Mouse (Mus musculus): ENCODE data around the gene Fam89b. TPM values are rescaled to one million over a fixed set of nuclear protein-coding genes. Genes with fewer than 3 reads are reported as not detected.
A peak's percentile ranks its signal among the peaks of the same experiment; 100 is the strongest.

Gene Fam89b
- polyA plus RNA-seq, 1 experiment from 2014 or later: 233 TPM

GRCm38 (mm10) chr19:5710068-5710467 is 19.4 kb downstream of the Fam89b start:
- Histone ChIP-seq H3K36me3 (ENCODE audit: control insufficient read depth, insufficient read depth, low read length) (peaks cover 85% of the 10 kb centered on the region), H3K27ac (ENCODE audit: low read depth, low read length) (no peak overlapping the region), H3K9me3 (replicated peaks; ENCODE audit: control insufficient read depth, low read length) (no peaks in the 10 kb centered on the region), H3K27me3 (replicated peaks; ENCODE audit: control insufficient read depth, insufficient read depth, low read length) (no peaks in the 10 kb centered on the region), H3K4me1 (ENCODE audit: control insufficient read depth, insufficient read depth, low read length) (no peaks in the 10 kb centered on the region), H3K9ac (ENCODE audit: low read length) (no peak overlapping the region), H3K4me2 (ENCODE audit: low read length) (no peak overlapping the region), H3K4me3 (ENCODE audit: low read depth, low read length) (no peak overlapping the region)
- ATAC-seq (no peak), DNase-seq (ENCODE audit: low spot score) (no peak)
- WGBS: 97% methylated on average over 6 of the region's 6 CpGs

- H3K27ac ChIP-seq (ENCODE audit: low read depth, low read length): no peak overlapping the region
- ATAC-seq (0 out of 2 replicates have a peak, but pooled peaks have one; percentile 15), DNase-seq (ENCODE audit: low spot score) (no peak)
- no peaks in the 10 kb centered on the region for H3K4me1 ChIP-seq (ENCODE audit: control insufficient read depth, insufficient read depth, low read length)
- H3K9ac ChIP-seq (ENCODE audit: low read length): no peak overlapping the region
- WGBS: 46% methylated on average over 10 of the region's 10 CpGs
- H3K4me2 ChIP-seq (ENCODE audit: low read length): no peak overlapping the region
- no peaks in the 10 kb centered on the region for H3K27me3 ChIP-seq (replicated peaks; ENCODE audit: control insufficient read depth, insufficient read depth, low read length)
- no peaks in the 10 kb centered on the region for H3K9me3 ChIP-seq (replicated peaks; ENCODE audit: control insufficient read depth, low read length)
- no peak overlapping the region for H3K4me3 ChIP-seq (ENCODE audit: low read depth, low read length)
- peaks cover 69% of the 10 kb centered on the region for H3K36me3 ChIP-seq (ENCODE audit: control insufficient read depth, insufficient read depth, low read length)
These were observed 24.5 kb downstream of the Fam89b start for GRCm38 (mm10) chr19:5704801-5705571.

GRCm38 (mm10) chr19:5704163-5704800 is 25.2 kb downstream of the Fam89b start, which contains the start of gene Kcnk7:
TSS of gene Kcnk7 (plus strand) at chr19:5704367.
- no peak within 1 kb of the TSS for H3K27ac ChIP-seq (ENCODE audit: low read depth, low read length)
- peaks cover 72% of the 10 kb centered on the region for H3K36me3 ChIP-seq (ENCODE audit: control insufficient read depth, insufficient read depth, low read length)
- no peak within 1 kb of the TSS for H3K4me2 ChIP-seq (ENCODE audit: low read length)
- no peak within 1 kb of the TSS for H3K4me3 ChIP-seq (ENCODE audit: low read depth, low read length)
- H3K9ac ChIP-seq (ENCODE audit: low read length): no peak within 1 kb of the TSS
- no peaks in the 10 kb centered on the region for H3K4me1 ChIP-seq (ENCODE audit: control insufficient read depth, insufficient read depth, low read length)
- WGBS: 79% methylated on average over 17 of the region's 17 CpGs
- no peaks in the 10 kb centered on the region for H3K9me3 ChIP-seq (replicated peaks; ENCODE audit: control insufficient read depth, low read length)
- ATAC-seq (no peak), DNase-seq (ENCODE audit: low spot score) (no peak)
- no peaks in the 10 kb centered on the region for H3K27me3 ChIP-seq (replicated peaks; ENCODE audit: control insufficient read depth, insufficient read depth, low read length)

- DNase-seq (ENCODE audit: low spot score): peak; percentile 68
- WGBS: 5% methylated on average over 41 of the region's 41 CpGs
- Histone ChIP-seq H3K27me3 (replicated peaks; ENCODE audit: control insufficient read depth, insufficient read depth, low read length) (no peaks in the 10 kb centered on the region), H3K27ac (ENCODE audit: low read depth, low read length) (no peak overlapping the region), H3K9me3 (replicated peaks; ENCODE audit: control insufficient read depth, low read length) (no peaks in the 10 kb centered on the region), H3K4me1 (ENCODE audit: control insufficient read depth, insufficient read depth, low read length) (peaks cover 8% of the 10 kb centered on the region), H3K36me3 (ENCODE audit: control insufficient read depth, insufficient read depth, low read length) (peaks cover 88% of the 10 kb centered on the region), H3K4me3 (ENCODE audit: low read depth, low read length) (peak overlapping the region; percentile 31), H3K4me2 (ENCODE audit: low read length) (peak overlapping the region; percentile 58), H3K9ac (ENCODE audit: low read length) (peak overlapping the region; percentile 51)
- ATAC-seq: peak; percentile 83
These were observed 33.5 kb downstream of the Fam89b start for GRCm38 (mm10) chr19:5695849-5696462.

- H3K27ac ChIP-seq (ENCODE audit: low read depth, low read length): no peak overlapping the region
- peaks cover 16% of the 10 kb centered on the region for H3K4me1 ChIP-seq (ENCODE audit: control insufficient read depth, insufficient read depth, low read length)
- H3K4me2 ChIP-seq (ENCODE audit: low read length): no peak overlapping the region
- H3K27me3 ChIP-seq (replicated peaks; ENCODE audit: control insufficient read depth, insufficient read depth, low read length): no peaks in the 10 kb centered on the region
- no peaks in the 10 kb centered on the region for H3K9me3 ChIP-seq (replicated peaks; ENCODE audit: control insufficient read depth, low read length)
- 83% methylated on average over 6 of the region's 6 CpGs for WGBS
- H3K4me3 ChIP-seq (ENCODE audit: low read depth, low read length): no peak overlapping the region
- H3K36me3 ChIP-seq (ENCODE audit: control insufficient read depth, insufficient read depth, low read length): peaks cover 72% of the 10 kb centered on the region
- ATAC-seq (no peak), DNase-seq (ENCODE audit: low spot score) (no peak)
- H3K9ac ChIP-seq (ENCODE audit: low read length): 0 out of 2 replicates have a peak overlapping the region, but pooled peaks have one; percentile 8
These were observed 35.7 kb downstream of the Fam89b start for GRCm38 (mm10) chr19:5693801-5694200.

GRCm38 (mm10) chr19:5692913-5693396 is 36.5 kb downstream of the Fam89b start:
- Histone ChIP-seq H3K4me3 (ENCODE audit: low read depth, low read length) (no peak overlapping the region), H3K4me1 (ENCODE audit: control insufficient read depth, insufficient read depth, low read length) (peaks cover 17% of the 10 kb centered on the region), H3K9ac (ENCODE audit: low read length) (peak overlapping the region; percentile 32; the same call in 1 of the 2 replicates), H3K9me3 (replicated peaks; ENCODE audit: control insufficient read depth, low read length) (no peaks in the 10 kb centered on the region), H3K27ac (ENCODE audit: low read depth, low read length) (0 out of 2 replicates have a peak overlapping the region, but pooled peaks have one; percentile 27), H3K36me3 (ENCODE audit: control insufficient read depth, insufficient read depth, low read length) (peaks cover 63% of the 10 kb centered on the region), H3K27me3 (replicated peaks; ENCODE audit: control insufficient read depth, insufficient read depth, low read length) (no peaks in the 10 kb centered on the region), H3K4me2 (ENCODE audit: low read length) (0 out of 2 replicates have a peak overlapping the region, but pooled peaks have one; percentile 4)
- DNase-seq (ENCODE audit: low spot score): no peak
- 86% methylated on average over 10 of the region's 10 CpGs for WGBS
- no peak for ATAC-seq

- H3K4me3 ChIP-seq (ENCODE audit: low read depth, low read length): no peak overlapping the region
- H3K27me3 ChIP-seq (replicated peaks; ENCODE audit: control insufficient read depth, insufficient read depth, low read length): no peaks in the 10 kb centered on the region
- peak overlapping the region; percentile 4; the same call in 1 of the 2 replicates for H3K4me2 ChIP-seq (ENCODE audit: low read length)
- no peak for DNase-seq (ENCODE audit: low spot score)
- peak overlapping the region; percentile 40 for H3K9ac ChIP-seq (ENCODE audit: low read length)
- WGBS: 74% methylated on average over 10 of the region's 10 CpGs
- H3K36me3 ChIP-seq (ENCODE audit: control insufficient read depth, insufficient read depth, low read length): peaks cover 57% of the 10 kb centered on the region
- ATAC-seq: no peak
- H3K4me1 ChIP-seq (ENCODE audit: control insufficient read depth, insufficient read depth, low read length): peaks cover 23% of the 10 kb centered on the region
- peak overlapping the region; percentile 27; the same call in 1 of the 2 replicates for H3K27ac ChIP-seq (ENCODE audit: low read depth, low read length)
- H3K9me3 ChIP-seq (replicated peaks; ENCODE audit: control insufficient read depth, low read length): no peaks in the 10 kb centered on the region
These were observed 37.2 kb downstream of the Fam89b start for GRCm38 (mm10) chr19:5692086-5692912.

GRCm38 (mm10) chr19:5691601-5692000 is 37.9 kb downstream of the Fam89b start:
- no peak for ATAC-seq
- no peak for DNase-seq (ENCODE audit: low spot score)
- Histone ChIP-seq H3K27ac (ENCODE audit: low read depth, low read length) (no peak overlapping the region), H3K36me3 (ENCODE audit: control insufficient read depth, insufficient read depth, low read length) (peaks cover 54% of the 10 kb centered on the region), H3K27me3 (replicated peaks; ENCODE audit: control insufficient read depth, insufficient read depth, low read length) (no peaks in the 10 kb centered on the region), H3K9ac (ENCODE audit: low read length) (peak overlapping the region; percentile 40), H3K9me3 (replicated peaks; ENCODE audit: control insufficient read depth, low read length) (no peaks in the 10 kb centered on the region), H3K4me2 (ENCODE audit: low read length) (peak overlapping the region; percentile 100), H3K4me1 (ENCODE audit: control insufficient read depth, insufficient read depth, low read length) (peaks cover 24% of the 10 kb centered on the region), H3K4me3 (ENCODE audit: low read depth, low read length) (0 out of 2 replicates have a peak overlapping the region, but pooled peaks have one; percentile 89)
- 93% methylated on average over 5 of the region's 5 CpGs for WGBS
